Mouse (Mus musculus): ENCODE measurements around the gene Rac3.
"Not testable (repeated sequence)": the region's sequence is repeated elsewhere in the genome, so short reads cannot be mapped to it uniquely, and the experiment has no call there.

Rac3 gene

GRCm38 (mm10) chr11:120730331-120730870 lies 9.1 kb downstream of the Rac3 start:
- no peak for DNase-seq

- no peak for DNase-seq
Observed at GRCm38 (mm10) chr11:120731395-120731794, 10.1 kb downstream of the Rac3 start.

- no peak for DNase-seq
Observed at GRCm38 (mm10) chr11:120731858-120732680, 10.8 kb downstream of the Rac3 start, which contains the start of gene Cbr2. Gene Cbr2, minus strand, starts transcription at chr11:120732114.

- DNase-seq = no peak
Observed at GRCm38 (mm10) chr11:120733521-120733920, 12.3 kb downstream of the Rac3 start.

- no peak for DNase-seq
Observed at GRCm38 (mm10) chr11:120736424-120736823, 15.2 kb downstream of the Rac3 start.

GRCm38 (mm10) chr11:120740981-120741380 lies 19.7 kb downstream of the Rac3 start:
- no peak for DNase-seq

- DNase-seq = no peak
Observed at GRCm38 (mm10) chr11:120744121-120744701, 22.9 kb downstream of the Rac3 start.

- DNase-seq = no peak
Observed at GRCm38 (mm10) chr11:120747974-120748373, 26.7 kb downstream of the Rac3 start.

- DNase-seq = peak; percentile 71 to 74
Observed at GRCm38 (mm10) chr11:120749430-120749829, 28.2 kb downstream of the Rac3 start.

- no peak for DNase-seq
Observed at GRCm38 (mm10) chr11:120751606-120752005, 30.3 kb downstream of the Rac3 start.

- no peak for DNase-seq
Observed at GRCm38 (mm10) chr11:120760236-120760635, 39.0 kb downstream of the Rac3 start.

GRCm38 (mm10) chr11:120761811-120762671 lies 40.8 kb downstream of the Rac3 start:
- no peak for DNase-seq

GRCm38 (mm10) chr11:120762672-120763041 lies 41.4 kb downstream of the Rac3 start, which contains the start of gene Hmga1b:
Gene Hmga1b, plus strand, starts transcription at chr11:120762794.
- DNase-seq = not testable (repeated sequence)

- not testable (repeated sequence) for DNase-seq
Observed at GRCm38 (mm10) chr11:120763121-120763999, 42.1 kb downstream of the Rac3 start.

- not testable (repeated sequence) for DNase-seq
Observed at GRCm38 (mm10) chr11:120767023-120767422, 45.8 kb downstream of the Rac3 start.

GRCm38 (mm10) chr11:120768206-120768605 lies 46.9 kb downstream of the Rac3 start:
- no peak for DNase-seq

- DNase-seq = no peak
Observed at GRCm38 (mm10) chr11:120772749-120773148, 51.5 kb downstream of the Rac3 start.

Measured in B cell, adult 2 months (primary cell).